Mouse (Mus musculus): ENCODE data around the gene Mllt1.
A peak's percentile ranks its signal among the peaks of the same experiment; 100 is the strongest.

GRCm38 (mm10) chr17:56935363-56936131, at the start of gene Mllt1:
- TF ChIP-seq CTCF (IDR thresholded peaks at IDR 0.05; ENCODE audit: insufficient read depth, low read length) (peak; percentile 74), POLR2A (IDR thresholded peaks at IDR 0.05; ENCODE audit: borderline replicate concordance, extremely low read depth, low read depth, low read length) (no peak)

Data from lung, adult 2 months (tissue).